Mouse (Mus musculus): ENCODE data around the gene Ide.

DNA sequence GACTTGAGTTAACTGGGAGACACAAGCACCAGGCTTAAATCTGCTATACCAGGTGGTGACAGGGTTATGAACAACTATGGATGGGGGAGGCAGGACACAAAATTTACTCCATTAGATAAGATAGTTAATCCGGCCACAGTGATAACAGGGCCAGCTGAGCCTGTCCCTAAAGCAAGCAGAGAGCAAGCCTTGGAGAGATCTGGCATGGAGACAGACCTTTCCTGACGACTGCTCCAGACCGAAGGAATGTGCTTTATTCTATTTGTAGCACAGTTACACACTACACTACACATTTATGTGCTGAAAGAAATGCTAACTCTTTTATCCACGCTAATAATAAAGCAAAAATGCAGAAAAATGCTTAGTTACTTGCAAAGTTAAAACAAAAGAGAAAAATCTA, 46.0 kb downstream of the Ide start:
- TF ChIP-seq CTCF (IDR thresholded peaks at IDR 0.05; ENCODE audit: low read depth, low read length) (no peak), POLR2A (IDR thresholded peaks at IDR 0.05; ENCODE audit: borderline replicate concordance, low read depth, low read length) (no peak)
